Mouse (Mus musculus) small intestine, adult 2 months (tissue): ENCODE measurements around the gene Pan3.

Experiments used
- CTCF ChIP-seq: fragments of 200-500 bp; IDR thresholded peaks from 2 replicates; pipeline ENCODE4 v1.5.1; 2012; ENCODE audit warnings: low read depth, mild to moderate bottlenecking, control low read depth, inconsistent platforms, low read length, moderate library complexity, mixed read lengths; ENCODE audit not compliant: insufficient replicate concordance, insufficient read length; ENCODE audit errors: extremely low read depth
- POLR2A ChIP-seq: fragments of 200-500 bp; IDR thresholded peaks from 2 replicates; pipeline ENCODE4 v1.6.1; 2012; ENCODE audit warnings: low read depth, mild to moderate bottlenecking, control low read depth, inconsistent platforms, low read length, moderate library complexity

DNA sequence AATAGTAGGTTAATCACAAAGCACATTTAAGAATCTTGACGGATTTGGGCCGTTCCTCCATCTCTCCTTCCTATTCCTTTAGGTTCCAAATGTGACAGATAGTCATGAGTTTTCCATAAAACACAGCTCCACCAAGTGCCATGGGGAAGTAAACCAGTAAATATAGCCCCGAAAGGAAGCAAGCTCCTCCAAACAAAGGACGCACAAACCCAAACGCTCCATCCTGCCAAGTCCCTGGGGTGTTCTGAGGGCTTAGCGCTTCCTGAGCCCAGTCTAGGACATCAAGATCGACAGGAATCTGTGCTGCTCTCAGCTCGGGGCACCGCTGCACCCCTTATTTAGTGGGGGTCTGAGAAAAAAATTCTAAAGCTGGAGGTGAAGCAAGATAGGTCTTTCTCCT is 154.7 kb downstream of the Pan3 start:
- TF ChIP-seq CTCF (no peak), POLR2A (no peak)
